Mouse (Mus musculus) G1E-ER4 (cell line): ENCODE data around the gene Dph2. TPM values are rescaled to one million over a fixed set of nuclear protein-coding genes. Genes with fewer than 3 reads are reported as not detected.

ENCODE experiments used
- GATA1 ChIP-seq: IDR thresholded peaks from one replicate; pipeline ENCODE4 v1.8.0; 2012; ENCODE audit warnings: low read length, inconsistent platforms
- polyA plus RNA-seq: library from polyadenylated mRNA; stranded (reverse); fragments of >175 nt; gene quantifications from 2 replicates; pipeline ENCODE4 v1.2.3, GENCODE M21; 2012

Gene Dph2
- polyA plus RNA-seq, 1 experiment = 20.0 TPM

- no peak for TF ChIP-seq GATA1
These were observed 23.8 kb upstream of the Dph2 start for GRCm38 (mm10) chr4:117915489-117916105.

GRCm38 (mm10) chr4:117914591-117915442, 23.0 kb upstream of the Dph2 start, which contains the start of gene Ipo13:
Ipo13 (minus strand) TSS chr4:117914999.
- TF ChIP-seq GATA1 = no peak

- no peak for TF ChIP-seq GATA1
These were observed 22.2 kb upstream of the Dph2 start for GRCm38 (mm10) chr4:117914031-117914430.

GRCm38 (mm10) chr4:117913421-117913820, 21.6 kb upstream of the Dph2 start:
- TF ChIP-seq GATA1 = no peak

GRCm38 (mm10) chr4:117912685-117913273, 20.9 kb upstream of the Dph2 start:
- no peak for TF ChIP-seq GATA1

- no peak for TF ChIP-seq GATA1
These were observed 20.3 kb upstream of the Dph2 start for GRCm38 (mm10) chr4:117912131-117912561.

- TF ChIP-seq GATA1 = no peak
These were observed 17.1 kb upstream of the Dph2 start for GRCm38 (mm10) chr4:117908834-117909453.

GRCm38 (mm10) chr4:117906196-117906595, 14.4 kb upstream of the Dph2 start:
- TF ChIP-seq GATA1 = no peak

- TF ChIP-seq GATA1 = no peak
These were observed 12.9 kb upstream of the Dph2 start for GRCm38 (mm10) chr4:117904761-117905160.

GRCm38 (mm10) chr4:117904094-117904493, 12.3 kb upstream of the Dph2 start:
- no peak for TF ChIP-seq GATA1

- TF ChIP-seq GATA1 = no peak
These were observed 6.3 kb upstream of the Dph2 start for GRCm38 (mm10) chr4:117898111-117898510.

GRCm38 (mm10) chr4:117896031-117896430, 4.2 kb upstream of the Dph2 start:
- TF ChIP-seq GATA1 = no peak

- TF ChIP-seq GATA1 = no peak
These were observed 3.5 kb upstream of the Dph2 start for GRCm38 (mm10) chr4:117895339-117895738.

GRCm38 (mm10) chr4:117894601-117895000, 2.8 kb upstream of the Dph2 start:
- no peak for TF ChIP-seq GATA1

GRCm38 (mm10) chr4:117893376-117893775, 1.5 kb upstream of the Dph2 start:
- no peak for TF ChIP-seq GATA1

GRCm38 (mm10) chr4:117890750-117891149, 1.1 kb downstream of the Dph2 start:
- no peak for TF ChIP-seq GATA1
